Mouse (Mus musculus): ENCODE results near the gene Piezo1. TPM values are rescaled to one million over a fixed set of nuclear protein-coding genes. Genes with fewer than 3 reads are reported as not detected.

Piezo1 gene
- total and polyA plus RNA-seq, 2 experiments from 2014 or later = 10.1 to 92.7 TPM

DNA sequence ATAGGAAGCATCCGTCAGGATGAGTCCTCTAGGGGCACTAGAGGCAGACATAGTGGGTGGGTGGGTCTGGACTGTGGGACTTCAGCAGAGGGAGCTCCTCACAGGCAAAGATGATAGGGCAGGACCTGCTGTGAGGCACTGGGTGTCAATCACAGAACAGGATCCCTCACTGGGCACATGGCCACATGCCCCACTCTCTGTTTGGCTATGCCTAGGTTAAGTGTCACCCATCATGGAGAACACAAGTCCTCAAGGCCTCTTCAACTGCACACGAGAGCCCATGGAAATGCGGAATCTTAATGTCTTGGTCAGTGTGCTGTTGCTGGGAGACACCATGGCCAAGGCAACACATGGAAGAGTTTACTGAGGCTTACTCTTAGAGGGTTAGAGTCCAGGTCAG is 23.2 kb downstream of the Piezo1 start:
- ATAC-seq (ENCODE audit: insufficient read depth, low read depth) (no peak), DNase-seq (ENCODE audit: low spot score) (no peak)
- Histone ChIP-seq H3K27ac (ENCODE audit: low read depth) (0 out of 2 replicates have a peak overlapping the region, but pooled peaks have one; percentile 88), H3K36me3 (replicated peaks; ENCODE audit: control insufficient read depth, insufficient read depth, low read length) (no peaks in the 10 kb centered on the region), H3K9me3 (replicated peaks; ENCODE audit: control insufficient read depth, low read length) (no peaks in the 10 kb centered on the region), H3K4me2 (ENCODE audit: low read depth, low read length) (no peak overlapping the region), H3K4me1 (ENCODE audit: control insufficient read depth, insufficient read depth) (peaks cover 50% of the 10 kb centered on the region), H3K9ac (replicated peaks; ENCODE audit: low read depth, low read length) (no peak overlapping the region), H3K27me3 (ENCODE audit: control insufficient read depth, insufficient read depth, low read length) (no peaks in the 10 kb centered on the region), H3K4me3 (ENCODE audit: low read depth, low read length) (no peak overlapping the region)
- 94% methylated on average over 3 of the region's 3 CpGs for WGBS
- no peak for TF ChIP-seq CTCF (IDR thresholded peaks at IDR 0.05; ENCODE audit: low read depth)

DNA sequence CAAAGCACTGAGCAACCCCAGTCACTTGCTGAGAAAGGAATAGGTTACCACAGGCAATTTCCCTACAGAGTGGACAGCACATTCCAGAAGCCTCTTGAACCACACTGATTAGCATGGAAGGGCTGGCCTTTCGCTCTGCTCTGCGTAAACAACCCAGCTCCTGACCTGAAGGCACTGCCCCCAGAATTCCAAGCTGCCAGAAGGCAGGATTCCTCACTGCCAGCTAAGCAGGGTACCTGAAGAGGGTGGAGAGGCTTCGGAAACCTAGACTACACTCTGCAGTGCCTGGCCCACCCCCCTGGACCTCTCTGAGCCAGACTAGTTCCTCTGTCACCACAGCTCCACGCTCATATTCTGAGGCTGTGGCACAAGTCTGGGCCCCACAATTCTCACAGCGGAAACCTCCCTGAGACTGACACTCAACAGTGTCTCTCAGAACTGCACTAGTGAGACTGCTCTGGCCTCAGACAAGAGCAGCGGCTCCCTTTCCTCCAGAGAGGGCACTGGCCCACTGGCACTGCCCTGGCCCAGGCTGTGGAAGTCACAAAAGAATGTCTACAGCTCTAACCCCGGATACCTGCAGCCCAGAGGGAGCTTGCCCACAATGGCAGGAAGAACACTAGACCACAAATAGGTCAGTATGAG is 24.5 kb downstream of the Piezo1 start:
- peak overlapping the region; percentile 88 for H3K27ac ChIP-seq (ENCODE audit: low read depth)
- DNase-seq (ENCODE audit: low spot score) (peak; percentile 63), ATAC-seq (ENCODE audit: insufficient read depth, low read depth) (peak; percentile 70; the same call in 1 of the 2 replicates)
- H3K9ac ChIP-seq (replicated peaks; ENCODE audit: low read depth, low read length) = peak overlapping the region; percentile 30
- H3K4me2 ChIP-seq (ENCODE audit: low read depth, low read length) = peak overlapping the region; percentile 16; the same call in 1 of the 2 replicates
- 26% methylated on average over 7 of the region's 7 CpGs for WGBS
- no peaks in the 10 kb centered on the region for H3K27me3 ChIP-seq (ENCODE audit: control insufficient read depth, insufficient read depth, low read length)
- no peaks in the 10 kb centered on the region for H3K36me3 ChIP-seq (replicated peaks; ENCODE audit: control insufficient read depth, insufficient read depth, low read length)
- no peaks in the 10 kb centered on the region for H3K9me3 ChIP-seq (replicated peaks; ENCODE audit: control insufficient read depth, low read length)
- TF ChIP-seq EP300 (IDR thresholded peaks at IDR 0.05; ENCODE audit: low read depth) (peak; percentile 39; the same call in 1 of the 2 replicates), CTCF (IDR thresholded peaks at IDR 0.05; ENCODE audit: low read depth) (no peak)
- no peak overlapping the region for H3K4me3 ChIP-seq (ENCODE audit: low read depth, low read length)
- peaks cover 55% of the 10 kb centered on the region for H3K4me1 ChIP-seq (ENCODE audit: control insufficient read depth, insufficient read depth)

DNA sequence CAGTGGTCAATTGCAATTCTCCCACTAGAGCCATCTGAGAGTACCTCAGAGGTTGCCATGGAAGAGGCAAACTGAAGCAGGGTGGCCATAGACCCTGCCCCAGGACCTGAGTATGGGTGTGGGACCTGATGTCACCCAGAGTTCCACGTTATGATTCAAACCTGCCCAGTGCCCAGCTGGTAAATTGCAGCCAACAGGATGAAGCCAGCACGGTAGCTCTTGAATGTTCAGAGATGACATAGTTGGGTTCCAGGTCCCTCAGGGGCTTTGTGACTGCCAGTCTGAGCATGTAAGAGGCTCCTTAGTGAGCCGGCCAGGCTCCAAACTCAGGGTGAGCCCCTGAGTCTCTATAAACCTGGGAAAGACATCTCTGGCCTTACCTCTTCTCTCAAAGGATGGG is 25.0 kb downstream of the Piezo1 start:
- Histone ChIP-seq H3K9me3 (replicated peaks; ENCODE audit: control insufficient read depth, low read length) (no peaks in the 10 kb centered on the region), H3K9ac (replicated peaks; ENCODE audit: low read depth, low read length) (0 out of 2 replicates have a peak overlapping the region, but pooled peaks have one; percentile 30), H3K27ac (ENCODE audit: low read depth) (peak overlapping the region; percentile 88), H3K4me3 (ENCODE audit: low read depth, low read length) (no peak overlapping the region), H3K4me2 (ENCODE audit: low read depth, low read length) (peak overlapping the region; percentile 16; the same call in 1 of the 2 replicates), H3K4me1 (ENCODE audit: control insufficient read depth, insufficient read depth) (peaks cover 55% of the 10 kb centered on the region), H3K36me3 (replicated peaks; ENCODE audit: control insufficient read depth, insufficient read depth, low read length) (no peaks in the 10 kb centered on the region), H3K27me3 (ENCODE audit: control insufficient read depth, insufficient read depth, low read length) (no peaks in the 10 kb centered on the region)
- 27% methylated on average over 3 of the region's 3 CpGs for WGBS
- ATAC-seq (ENCODE audit: insufficient read depth, low read depth) (no peak), DNase-seq (ENCODE audit: low spot score) (no peak)
- TF ChIP-seq CTCF (IDR thresholded peaks at IDR 0.05; ENCODE audit: low read depth) (no peak), EP300 (IDR thresholded peaks at IDR 0.05; ENCODE audit: low read depth) (no peak)

DNA sequence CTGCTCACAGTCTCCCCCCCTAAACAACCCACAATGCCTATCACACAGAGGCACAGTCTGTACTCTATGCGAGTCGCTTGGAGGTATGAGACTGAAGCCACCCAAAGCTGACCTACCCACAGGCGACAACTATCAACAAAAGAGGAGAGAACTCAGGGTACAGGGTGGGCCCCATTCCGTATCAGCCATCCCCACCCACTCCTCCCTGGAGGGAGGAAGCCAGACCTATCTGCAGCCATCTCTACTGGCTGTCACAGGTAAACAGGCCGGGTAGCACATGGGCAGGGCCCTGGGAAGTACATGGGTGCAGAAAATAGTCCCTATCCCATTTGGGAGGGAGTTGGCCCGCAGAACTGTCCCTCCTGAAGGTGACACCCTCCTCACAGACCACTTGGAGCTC is 26.1 kb downstream of the Piezo1 start:
- Histone ChIP-seq H3K27me3 (ENCODE audit: control insufficient read depth, insufficient read depth, low read length) (no peaks in the 10 kb centered on the region), H3K36me3 (replicated peaks; ENCODE audit: control insufficient read depth, insufficient read depth, low read length) (no peaks in the 10 kb centered on the region), H3K4me1 (ENCODE audit: control insufficient read depth, insufficient read depth) (peaks cover 56% of the 10 kb centered on the region), H3K4me3 (ENCODE audit: low read depth, low read length) (no peak overlapping the region), H3K27ac (ENCODE audit: low read depth) (peak overlapping the region; percentile 88), H3K9me3 (replicated peaks; ENCODE audit: control insufficient read depth, low read length) (no peaks in the 10 kb centered on the region), H3K9ac (replicated peaks; ENCODE audit: low read depth, low read length) (no peak overlapping the region), H3K4me2 (ENCODE audit: low read depth, low read length) (no peak overlapping the region)
- DNase-seq (ENCODE audit: low spot score) (no peak), ATAC-seq (ENCODE audit: insufficient read depth, low read depth) (no peak)
- no peak for TF ChIP-seq CTCF (IDR thresholded peaks at IDR 0.05; ENCODE audit: low read depth)
- TF ChIP-seq EP300 (IDR thresholded peaks at IDR 0.05; ENCODE audit: low read depth) = no peak
- 74% methylated on average over 6 of the region's 6 CpGs for WGBS

DNA sequence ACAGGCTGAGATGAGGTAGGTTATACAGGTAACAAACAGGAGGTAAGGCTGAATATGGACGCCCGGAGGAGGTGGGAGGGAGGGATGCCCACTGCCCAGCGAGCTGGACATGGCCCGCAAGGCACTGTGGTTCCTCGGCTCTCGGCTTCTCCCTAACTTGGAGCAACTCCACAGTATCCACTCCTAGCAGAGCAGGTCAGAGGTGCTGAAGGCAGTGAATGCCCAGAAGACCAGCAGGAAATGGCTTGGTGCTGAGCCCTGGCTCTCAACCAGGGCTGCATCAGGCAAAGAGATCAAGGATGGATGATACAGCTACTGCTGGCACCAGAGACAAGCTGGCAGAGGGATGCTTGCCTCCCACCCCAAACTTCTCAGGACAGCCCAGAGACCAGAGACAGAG is 26.6 kb downstream of the Piezo1 start:
- Histone ChIP-seq H3K9ac (replicated peaks; ENCODE audit: low read depth, low read length) (0 out of 2 replicates have a peak overlapping the region, but pooled peaks have one; percentile 50), H3K9me3 (replicated peaks; ENCODE audit: control insufficient read depth, low read length) (no peaks in the 10 kb centered on the region), H3K36me3 (replicated peaks; ENCODE audit: control insufficient read depth, insufficient read depth, low read length) (no peaks in the 10 kb centered on the region), H3K4me1 (ENCODE audit: control insufficient read depth, insufficient read depth) (peaks cover 56% of the 10 kb centered on the region), H3K27me3 (ENCODE audit: control insufficient read depth, insufficient read depth, low read length) (no peaks in the 10 kb centered on the region), H3K4me2 (ENCODE audit: low read depth, low read length) (peak overlapping the region; percentile 37; the same call in 1 of the 2 replicates), H3K4me3 (ENCODE audit: low read depth, low read length) (no peak overlapping the region), H3K27ac (ENCODE audit: low read depth) (peak overlapping the region; percentile 88)
- TF ChIP-seq CTCF (IDR thresholded peaks at IDR 0.05; ENCODE audit: low read depth) = no peak
- no peak for TF ChIP-seq EP300 (IDR thresholded peaks at IDR 0.05; ENCODE audit: low read depth)
- no peak for DNase-seq (ENCODE audit: low spot score)
- no peak for ATAC-seq (ENCODE audit: insufficient read depth, low read depth)
- WGBS = 63% methylated on average over 6 of the region's 6 CpGs
